Mouse (Mus musculus): ENCODE measurements at regions not wholly inside any gene's neighbourhood (a gene's known extent, or its start where the extent isn't known, plus 50 kb on each side); places are given as distances from the start of the nearest gene placed in this dataset.

DNA sequence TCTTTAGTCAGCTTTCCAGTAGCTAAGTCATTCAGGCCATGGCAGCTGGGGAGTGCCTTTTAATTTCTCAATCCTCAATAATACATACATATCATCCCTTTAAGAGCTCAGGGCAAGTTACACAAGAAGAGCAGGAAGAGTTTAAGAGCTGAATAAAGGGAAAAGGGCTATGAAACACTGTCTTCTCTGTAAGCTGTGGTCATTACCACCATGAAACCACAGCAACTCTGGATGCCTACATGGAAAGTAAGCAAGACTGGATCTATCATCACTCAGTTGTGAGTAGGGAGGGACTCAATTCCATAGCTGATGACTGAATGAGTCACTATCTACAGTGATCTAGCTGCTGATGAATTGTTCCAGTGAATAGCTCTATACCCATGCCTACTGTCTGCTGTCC, 349.9 kb downstream of the Nr2f2 start:
- ChIA-PET CTCF (interaction anchor here (1.5 kb wide), 1 partner anchor 24 kb away, joined by 4 read pairs; no protein-coding TSS in a partner anchor), POLR2A (interaction anchor here (0.5 kb wide), 1 partner anchor 183 kb away, joined by 3 read pairs; no protein-coding TSS in a partner anchor)
- in situ Hi-C loops (cut with MboI; ENCODE audit: low pct_unique_long_range_greater_than_20kb): no loop called here
- DNase-seq (ENCODE audit: low read depth, low spot score) (no peak), ATAC-seq (peak; percentile 95)
- H3K27me3 ChIP-seq: no peaks in the 10 kb centered on the region
- no peak for TF ChIP-seq CTCF (IDR thresholded peaks at IDR 0.05)

DNA sequence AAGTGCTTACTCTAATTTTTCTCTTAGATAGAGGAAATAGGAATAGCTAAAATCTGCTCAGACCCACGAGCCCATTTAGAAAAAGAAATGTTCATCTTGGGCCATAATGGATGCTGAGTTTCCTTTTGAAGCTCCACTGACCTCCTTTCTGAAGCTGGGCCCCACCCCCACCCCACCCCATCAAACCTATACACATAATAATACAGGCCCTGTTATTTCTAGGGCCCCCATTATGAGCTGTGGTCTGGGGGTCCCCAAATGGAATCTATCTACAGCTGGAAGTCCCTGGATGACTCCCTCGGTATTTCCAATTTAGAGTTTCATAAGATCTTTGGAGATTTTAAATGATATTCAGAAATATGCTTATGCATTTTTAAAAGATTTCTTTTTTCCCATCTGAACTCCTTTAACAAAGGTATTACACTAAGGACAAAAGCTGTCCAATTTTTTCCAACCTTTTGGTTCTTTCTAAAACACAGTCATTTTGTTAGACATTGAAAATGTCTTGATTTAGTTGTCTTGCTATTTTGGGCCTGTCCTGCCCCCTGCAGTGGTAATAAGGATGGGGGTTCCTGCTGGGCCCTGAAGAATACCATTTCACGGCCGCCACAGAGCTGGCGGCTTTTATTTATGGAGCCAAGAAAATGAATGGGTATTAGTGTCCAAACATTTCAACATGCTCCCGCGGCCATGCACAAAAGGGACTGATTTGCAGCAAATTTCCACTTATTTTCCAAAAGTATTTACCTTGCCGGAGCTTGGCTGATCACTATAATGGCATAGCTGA, 363.1 kb downstream of the Nr2f2 start:
- in situ Hi-C loops (cut with MboI; ENCODE audit: low pct_unique_long_range_greater_than_20kb): no loop called here
- DNase-seq (ENCODE audit: low read depth, low spot score) (no peak), ATAC-seq (no peak)
- H3K27me3 ChIP-seq: no peaks in the 10 kb centered on the region
- POLR2A ChIA-PET: no interaction called here
- TF ChIP-seq CTCF (IDR thresholded peaks at IDR 0.05): no peak
- CTCF ChIA-PET: no interaction called here

DNA sequence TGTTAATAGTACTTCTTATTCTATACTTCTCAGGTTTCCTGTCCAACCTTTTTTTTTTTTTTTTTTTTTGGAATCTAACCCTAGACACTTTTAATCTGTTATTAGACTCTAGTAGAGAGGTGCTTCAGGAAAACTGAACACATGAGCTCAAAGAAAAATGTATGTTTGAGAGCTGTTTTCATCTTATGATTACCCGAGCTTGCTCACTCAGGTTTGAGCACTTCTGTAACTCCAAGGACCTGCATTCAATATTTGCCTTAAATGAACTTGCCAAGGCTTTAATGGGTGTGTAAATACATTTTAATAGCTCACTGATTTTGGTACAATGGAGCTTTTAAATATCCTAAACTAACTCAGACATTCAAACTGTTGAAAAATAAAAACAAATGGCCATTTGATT, 367.8 kb downstream of the Nr2f2 start:
- CTCF ChIA-PET: interaction anchor here (0.9 to 1.1 kb wide), 2 partner anchors 8 to 15 kb away, joined by 3 read pairs; no protein-coding TSS in a partner anchor
- H3K27me3 ChIP-seq: no peaks in the 10 kb centered on the region
- POLR2A ChIA-PET: no interaction called here
- no peak for ATAC-seq
- no peak for TF ChIP-seq CTCF (IDR thresholded peaks at IDR 0.05)
- in situ Hi-C loops (cut with MboI; ENCODE audit: low pct_unique_long_range_greater_than_20kb): no loop called here
- DNase-seq (ENCODE audit: low read depth, low spot score): no peak

DNA sequence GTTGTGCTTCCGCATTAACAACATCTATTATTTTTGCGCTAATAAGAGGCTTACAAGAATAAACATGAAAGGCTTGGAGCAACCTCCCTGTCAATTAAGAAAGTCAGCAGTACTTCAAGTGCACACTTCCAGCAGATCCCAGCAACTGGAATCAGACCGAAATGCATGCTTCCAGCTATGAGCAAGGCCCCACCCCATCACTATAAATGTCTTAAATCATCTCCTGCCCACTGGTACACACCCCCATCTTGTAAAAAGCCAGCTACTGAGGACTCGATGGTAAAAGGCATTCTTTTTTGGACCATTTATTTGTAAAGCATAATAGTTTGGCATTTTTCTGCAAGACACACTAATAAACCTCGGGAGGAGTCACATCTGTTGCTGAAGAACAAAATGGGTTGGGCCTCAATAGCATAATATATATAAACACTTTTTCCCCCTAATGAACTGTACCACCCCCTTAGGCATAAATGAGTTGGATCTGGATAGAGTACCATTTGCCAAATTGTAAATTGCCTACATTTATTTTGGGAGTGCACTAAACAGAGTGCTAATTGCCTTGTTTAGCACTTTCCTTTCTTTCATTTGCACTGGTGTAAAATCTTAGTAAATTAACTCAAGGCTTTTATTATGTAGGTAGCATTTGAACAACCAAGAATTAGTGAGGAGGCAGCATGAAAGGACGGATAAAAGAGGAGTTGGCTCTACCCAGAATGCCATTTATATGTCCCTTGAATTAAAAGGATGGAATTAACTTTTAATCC, 371.8 kb downstream of the Nr2f2 start:
- DNase-seq (ENCODE audit: low read depth, low spot score): no peak
- POLR2A ChIA-PET: no interaction called here
- in situ Hi-C loops (cut with MboI; ENCODE audit: low pct_unique_long_range_greater_than_20kb): no loop called here

DNA sequence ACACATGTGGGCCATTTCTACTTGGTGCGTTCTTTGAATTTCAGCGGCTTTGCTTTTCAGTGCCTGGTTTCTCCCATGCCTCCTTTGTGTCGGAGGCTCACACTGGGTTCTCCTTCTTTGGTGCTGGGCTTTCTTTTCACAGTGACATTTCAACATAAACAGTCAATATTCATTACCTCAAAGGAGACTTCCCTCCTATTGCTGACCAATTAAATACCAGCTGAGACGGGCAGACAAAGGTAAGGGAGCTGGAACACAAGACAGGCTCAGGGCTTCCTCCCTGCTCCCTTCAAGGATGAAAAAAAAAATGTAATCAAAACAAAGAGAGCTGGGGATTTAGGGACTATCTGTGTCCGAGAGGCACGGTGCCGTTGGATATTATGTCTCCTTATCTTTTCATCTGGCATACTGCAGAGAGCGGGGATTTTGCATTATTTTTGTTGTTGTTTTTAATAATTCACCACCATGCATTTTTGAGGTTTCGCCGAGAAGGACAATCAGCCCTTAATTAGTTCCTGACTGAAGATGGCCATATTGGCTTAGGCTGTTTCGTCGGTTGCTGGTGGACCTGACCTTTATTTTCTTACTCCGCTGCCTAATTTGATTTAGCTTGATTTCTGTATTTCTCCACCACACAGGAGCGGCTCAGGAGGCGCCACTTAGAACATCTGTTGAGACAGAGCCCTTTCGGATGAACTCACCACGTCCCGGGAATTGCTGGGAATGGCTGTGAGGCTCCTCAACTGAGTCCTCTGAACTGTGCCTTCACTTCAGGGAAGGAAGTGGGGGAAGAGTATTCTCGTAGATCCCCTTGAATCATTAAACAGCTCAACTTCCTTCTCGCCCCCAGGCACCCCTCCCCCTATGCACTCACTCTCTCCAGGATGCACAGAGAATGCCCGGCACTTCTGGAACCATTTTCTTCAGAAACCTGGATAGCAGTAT, 373.9 kb downstream of the Nr2f2 start:
- no peak for DNase-seq (ENCODE audit: low read depth, low spot score)
- ChIA-PET POLR2A (interaction anchor here (0.6 kb wide), 1 partner anchor 112 kb away, joined by 3 read pairs; no protein-coding TSS in a partner anchor), CTCF (interaction anchor here (1.0 to 1.2 kb wide), 2 partner anchors 10 to 24 kb away, joined by 3 to 4 read pairs; no protein-coding TSS in a partner anchor)
- no peak for TF ChIP-seq CTCF (IDR thresholded peaks at IDR 0.05)
- no peaks in the 10 kb centered on the region for H3K27me3 ChIP-seq
- no peak for ATAC-seq
- in situ Hi-C loops (cut with MboI; ENCODE audit: low pct_unique_long_range_greater_than_20kb): no loop called here

More for the DNA sequence above, 371.8 kb downstream of the Nr2f2 start:
- ATAC-seq: no peak
- CTCF ChIA-PET: no interaction called here
- no peak for TF ChIP-seq CTCF (IDR thresholded peaks at IDR 0.05)
- no peaks in the 10 kb centered on the region for H3K27me3 ChIP-seq

DNA sequence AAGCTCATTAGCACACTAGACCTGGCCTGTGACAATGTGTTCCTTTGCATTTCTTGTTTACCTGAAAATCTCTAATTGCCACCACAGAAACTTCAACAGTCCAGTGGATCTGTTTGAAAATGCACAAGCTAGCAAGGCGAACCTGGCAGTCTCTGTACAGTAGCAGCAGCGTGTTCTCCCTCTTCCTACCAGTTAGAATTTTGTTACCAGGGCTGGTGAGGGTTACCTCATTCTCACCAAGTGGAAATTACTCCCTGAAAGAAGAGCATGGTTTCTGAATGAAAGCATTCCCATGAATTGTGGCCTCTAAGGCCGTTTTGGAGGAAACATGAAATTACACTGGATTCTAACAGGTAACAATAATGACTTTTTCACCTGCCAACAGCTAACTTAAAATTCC, 374.6 kb downstream of the Nr2f2 start:
- H3K27me3 ChIP-seq: no peaks in the 10 kb centered on the region
- ChIA-PET POLR2A (no interaction called here), CTCF (interaction anchor here (1.0 kb wide), 1 partner anchor 25 kb away, joined by 4 read pairs; no protein-coding TSS in a partner anchor)
- ATAC-seq (no peak), DNase-seq (ENCODE audit: low read depth, low spot score) (no peak)
- no peak for TF ChIP-seq CTCF (IDR thresholded peaks at IDR 0.05)
- in situ Hi-C loops (cut with MboI; ENCODE audit: low pct_unique_long_range_greater_than_20kb): no loop called here

DNA sequence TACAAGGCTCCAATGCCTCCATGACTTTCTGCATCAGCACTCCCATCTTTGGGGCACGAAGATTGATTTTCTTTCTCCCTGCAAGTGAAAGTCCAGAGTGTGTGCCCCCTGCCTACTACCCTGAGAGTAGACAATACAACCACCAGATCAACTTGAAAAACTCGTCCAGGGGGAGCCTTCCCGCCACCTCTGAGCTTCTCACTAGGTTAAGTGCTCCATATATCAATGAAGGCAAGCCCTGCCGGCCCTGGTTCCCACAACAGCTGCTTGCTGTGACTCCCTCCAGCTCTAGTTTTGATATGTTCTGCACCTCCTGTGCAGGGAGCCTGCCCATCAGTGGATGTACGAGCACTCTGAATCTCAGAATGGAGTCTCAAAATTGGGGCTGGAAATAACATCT, 377.8 kb downstream of the Nr2f2 start:
- H3K27me3 ChIP-seq: no peaks in the 10 kb centered on the region
- POLR2A ChIA-PET: no interaction called here
- in situ Hi-C loops (cut with MboI; ENCODE audit: low pct_unique_long_range_greater_than_20kb): no loop called here
- CTCF ChIA-PET: no interaction called here
- DNase-seq (ENCODE audit: low read depth, low spot score): no peak
- TF ChIP-seq CTCF (IDR thresholded peaks at IDR 0.05): no peak
- no peak for ATAC-seq

DNA sequence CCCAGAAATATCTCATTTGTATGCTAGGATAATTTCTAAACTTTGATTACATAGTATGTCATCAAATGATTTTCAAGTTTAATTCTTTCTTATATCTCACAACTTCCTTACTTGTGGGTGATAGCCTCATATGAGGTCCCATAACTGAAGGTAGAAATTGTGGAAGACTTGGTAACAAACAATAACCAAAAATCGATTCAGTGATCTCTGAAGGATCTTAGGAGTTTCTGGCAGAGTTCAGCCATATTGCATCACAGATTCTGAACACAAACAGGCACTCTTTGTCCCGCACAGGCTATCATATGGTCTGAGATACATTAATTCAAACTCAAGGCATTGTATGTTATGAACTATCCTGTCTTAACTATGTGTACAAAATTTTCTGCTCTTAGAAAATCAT, 385.2 kb downstream of the Nr2f2 start:
- ChIA-PET CTCF (no interaction called here), POLR2A (no interaction called here)
- ATAC-seq (no peak), DNase-seq (ENCODE audit: low read depth, low spot score) (no peak)
- H3K27me3 ChIP-seq: no peaks in the 10 kb centered on the region
- in situ Hi-C loops (cut with MboI; ENCODE audit: low pct_unique_long_range_greater_than_20kb): no loop called here
- no peak for TF ChIP-seq CTCF (IDR thresholded peaks at IDR 0.05)

DNA sequence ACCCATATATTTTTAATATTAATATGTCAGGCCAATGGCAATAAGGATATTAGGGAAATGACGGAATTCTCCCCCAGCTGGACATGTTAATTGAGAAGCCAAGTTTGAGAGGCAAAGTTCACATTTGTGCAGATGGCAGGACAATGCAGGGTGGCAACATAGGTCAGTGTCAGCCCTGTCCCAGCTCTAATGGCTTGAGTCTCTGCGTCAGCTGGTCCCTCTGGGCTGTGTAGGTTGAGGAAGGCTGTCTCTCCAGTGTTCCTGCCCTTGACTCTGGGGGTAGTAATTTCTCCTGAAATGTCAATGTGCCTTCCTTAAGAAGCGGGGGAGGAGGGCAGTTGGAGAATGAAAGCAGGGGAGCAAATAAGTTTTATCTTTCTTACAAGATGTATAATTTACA, 390.2 kb downstream of the Nr2f2 start:
- no peak for TF ChIP-seq CTCF (IDR thresholded peaks at IDR 0.05)
- in situ Hi-C loops (cut with MboI; ENCODE audit: low pct_unique_long_range_greater_than_20kb): no loop called here
- no peaks in the 10 kb centered on the region for H3K27me3 ChIP-seq
- CTCF ChIA-PET: no interaction called here
- no peak for ATAC-seq
- POLR2A ChIA-PET: no interaction called here
- no peak for DNase-seq (ENCODE audit: low read depth, low spot score)

DNA sequence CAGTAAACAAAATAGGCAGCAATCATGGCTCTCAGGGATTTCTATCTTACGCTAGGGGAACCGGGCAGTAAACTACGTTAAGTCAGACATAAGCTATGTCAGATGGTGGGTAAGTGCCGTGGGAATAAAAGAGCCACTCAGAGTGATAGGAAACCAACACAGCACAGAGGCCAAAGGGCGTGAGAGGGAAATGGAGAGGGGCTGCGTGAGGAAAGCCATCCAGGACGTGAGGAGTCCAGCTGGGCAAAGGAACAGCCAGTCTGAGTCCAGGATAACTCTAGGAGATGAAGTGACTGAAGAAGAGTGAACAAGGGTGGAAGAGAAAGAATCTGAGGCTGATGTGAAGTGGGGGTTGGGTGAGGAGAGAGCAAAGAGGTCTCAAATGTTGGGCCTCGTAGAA, 402.5 kb downstream of the Nr2f2 start:
- DNase-seq (ENCODE audit: low read depth, low spot score): no peak

More for the DNA sequence above, 402.5 kb downstream of the Nr2f2 start:
- no peak for TF ChIP-seq CTCF (IDR thresholded peaks at IDR 0.05)
- in situ Hi-C loops (cut with MboI; ENCODE audit: low pct_unique_long_range_greater_than_20kb): no loop called here
- CTCF ChIA-PET: no interaction called here
- peaks cover 6% of the 10 kb centered on the region for H3K27me3 ChIP-seq
- POLR2A ChIA-PET: no interaction called here
- no peak for ATAC-seq

Measured in Patski (cell line).